Mouse (Mus musculus) C2C12 (cell line): ENCODE results near the gene Zyx. TPM values are rescaled to one million over a fixed set of nuclear protein-coding genes. Genes with fewer than 3 reads are reported as not detected.

Source experiments
- H3K27me3 ChIP-seq: one replicate; pipeline ENCODE4 v1.6.1; 2011; ENCODE audit not compliant: control insufficient read depth, insufficient read depth, insufficient read length
- H3K36me3 ChIP-seq: one replicate; pipeline ENCODE4 v1.6.1; 2011; ENCODE audit not compliant: control insufficient read depth, insufficient read depth
- H3K4me3 ChIP-seq: one replicate; pipeline ENCODE4 v1.5.1; 2011; ENCODE audit warnings: mild to moderate bottlenecking, control low read depth; ENCODE audit not compliant: poor library complexity, insufficient read depth, severe bottlenecking
- H3K79me2 ChIP-seq: one replicate; pipeline ENCODE4 v1.6.1; 2011; ENCODE audit not compliant: control insufficient read depth, insufficient read depth
- H3K79me3 ChIP-seq: one replicate; pipeline ENCODE4 v1.6.1; 2011; ENCODE audit warnings: low read depth, control low read depth
- H3ac ChIP-seq: one replicate; pipeline ENCODE3; 2011; ENCODE audit warnings: low read depth; ENCODE audit not compliant: control insufficient read depth, insufficient read length
- MYOG ChIP-seq: IDR thresholded peaks from one replicate; pipeline ENCODE4 v1.6.1; 2011; ENCODE audit not compliant: control insufficient read depth, insufficient read length; ENCODE audit errors: extremely low read depth
- polyA plus RNA-seq: library from polyadenylated mRNA; unstranded; fragments of >200 nt; fragmentation: generic; extraction: Trizol; gene quantifications from one replicate; pipeline ENCODE4 v1.2.1, GENCODE M21; 2012; ENCODE audit warnings: missing spikeins

Gene Zyx
- polyA plus RNA-seq, 1 experiment, result 694 TPM

DNA sequence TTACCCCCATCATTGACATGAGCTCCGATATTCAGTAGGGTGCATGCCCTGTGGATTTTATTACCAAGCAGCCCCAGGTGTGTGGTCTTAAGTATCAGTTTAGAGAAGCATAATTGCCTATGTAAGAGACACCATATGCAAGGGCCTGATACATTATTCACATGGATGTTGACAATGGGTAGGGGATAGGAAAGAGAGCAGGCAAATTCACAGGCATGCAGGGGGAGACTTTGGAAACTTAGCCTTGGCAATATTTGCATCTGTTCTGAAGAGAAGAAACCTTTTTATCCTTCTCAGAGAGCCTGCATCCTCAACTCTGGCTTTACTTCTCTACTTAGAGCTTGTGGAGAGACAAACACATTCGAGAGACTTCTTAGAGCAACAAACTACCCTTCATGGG lies 55.7 kb downstream of the Zyx start, which contains the start of gene Tas2r135:
Gene Tas2r135, plus strand, starts transcription at position 301 of the 400 bp plus-strand sequence.
- Histone ChIP-seq H3K79me2 (no peaks in the 10 kb centered on the region), H3K79me3 (no peaks in the 10 kb centered on the region), H3ac (no peak within 1 kb of the TSS), H3K36me3 (no peaks in the 10 kb centered on the region), H3K27me3 (no peaks in the 10 kb centered on the region), H3K4me3 (no peak within 1 kb of the TSS)
- no peak for TF ChIP-seq MYOG

Other genes with a start within 250 kb of the Zyx start
- gene Tas2r139, start 208.7 kb upstream of the Zyx start, polyA plus RNA-seq, result not detected
- not detected for gene Tas2r144, start 134.3 kb upstream of the Zyx start, polyA plus RNA-seq
- 1.5 TPM for gene Gstk1, start 103.7 kb upstream of the Zyx start, polyA plus RNA-seq
- 0.04 TPM for gene Tmem139, start 87.7 kb upstream of the Zyx start, polyA plus RNA-seq
- gene Casp2, start 84.6 kb upstream of the Zyx start, polyA plus RNA-seq, result 11.7 TPM
- gene Clcn1, start 62.9 kb upstream of the Zyx start, polyA plus RNA-seq, result 0.42 TPM
- 15.6 TPM for gene Fam131b, start 25.0 kb upstream of the Zyx start, polyA plus RNA-seq
- 8.4 TPM for gene Epha1, start 23.6 kb downstream of the Zyx start, polyA plus RNA-seq
- not detected for gene Tas2r143, start 50.6 kb downstream of the Zyx start, polyA plus RNA-seq
- gene Tas2r135, start 55.8 kb downstream of the Zyx start, polyA plus RNA-seq, result not detected
- not detected for gene Tas2r126, start 84.9 kb downstream of the Zyx start, polyA plus RNA-seq
- not detected for gene Olfr458, start 115.6 kb downstream of the Zyx start, polyA plus RNA-seq
- not detected for gene Olfr457, start 126.7 kb downstream of the Zyx start, polyA plus RNA-seq
- gene Olfr456, start 137.6 kb downstream of the Zyx start, polyA plus RNA-seq, result 0.06 TPM
- gene Olfr455, start 198.0 kb downstream of the Zyx start, polyA plus RNA-seq, result 0.01 TPM
- gene Tcaf3, start 248.1 kb downstream of the Zyx start, polyA plus RNA-seq, result not detected